ENCODE assay signal across 8 mouse cellular contexts in the genomic region with DNA sequence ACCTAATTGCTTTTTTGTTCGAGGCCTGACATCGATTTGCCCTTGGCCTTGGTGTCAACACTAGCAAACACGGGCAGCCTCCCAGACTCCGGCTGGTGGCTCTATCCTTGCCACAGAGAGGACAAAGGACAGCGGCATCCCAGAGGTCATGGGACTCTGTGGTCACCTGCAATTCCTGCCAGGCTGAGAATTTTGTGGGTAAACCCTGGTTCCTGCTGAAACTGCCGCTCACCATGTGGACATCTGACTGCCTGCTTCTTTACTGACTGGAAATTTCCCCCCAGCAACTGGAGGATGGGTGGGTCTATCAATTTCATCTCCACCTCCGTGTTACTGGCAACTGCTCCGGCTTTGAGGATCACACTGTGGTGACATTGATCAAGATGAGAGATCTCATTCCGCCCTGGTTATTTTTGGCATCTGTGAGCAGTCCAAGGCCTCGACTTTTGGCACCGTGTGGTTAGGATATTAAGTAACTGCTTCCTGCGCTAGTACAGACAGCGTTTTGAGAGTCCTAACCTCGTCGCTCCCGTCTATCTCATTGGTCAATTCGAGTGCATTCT.
A peak's percentile ranks its signal among the peaks of the same experiment; 100 is the strongest.
DNase-seq lines count a peak whose midpoint lies in the region; ATAC-seq and TF ChIP-seq lines count a peak whose summit lies in the region.

No protein-coding gene starts in this region.

- WGBS in intestine, embryonic 16.5 days, result 65% methylated on average over 17 of the region's 17 CpGs
- WGBS in intestine, postnatal 0 days, result 57% methylated on average over 17 of the region's 17 CpGs
- 43% methylated on average over 17 of the region's 17 CpGs for WGBS in lung, adult 2 months
- WGBS in forebrain, embryonic 13.5 days, result 78% methylated on average over 17 of the region's 17 CpGs

- H3K4me2 ChIP-seq in intestine, embryonic 16.5 days (ENCODE audit: low read depth, low read length), result no peak overlapping the region
- H3K4me2 ChIP-seq in intestine, postnatal 0 days (replicated peaks; ENCODE audit: low read depth), result no peak overlapping the region
- no peak overlapping the region for H3K4me2 ChIP-seq in forebrain, embryonic 13.5 days

- TF ChIP-seq CTCF in intestine, postnatal 0 days (IDR thresholded peaks at IDR 0.05; ENCODE audit: low read depth), result no peak
- TF ChIP-seq CTCF in lung, adult 2 months (IDR thresholded peaks at IDR 0.05; ENCODE audit: insufficient read depth, low read length), result no peak

- peaks cover 11% of the 10 kb centered on the region for H3K4me1 ChIP-seq in intestine, embryonic 16.5 days (ENCODE audit: control insufficient read depth, insufficient read depth, low read length)
- 0 out of 2 replicates have a peak, but pooled peaks cover 6% of the 10 kb centered on the region for H3K4me1 ChIP-seq in intestine, postnatal 0 days (replicated peaks; ENCODE audit: control insufficient read depth, insufficient read depth, low read length)
- H3K4me1 ChIP-seq in lung, adult 2 months (ENCODE audit: control insufficient read depth, insufficient read depth, low read length), result peaks cover 8% of the 10 kb centered on the region; the same call in 1 of the 2 replicates
- H3K4me1 ChIP-seq in forebrain, embryonic 13.5 days, result peaks cover 17% of the 10 kb centered on the region

- no peak for TF ChIP-seq POLR2A in lung, adult 2 months (IDR thresholded peaks at IDR 0.05; ENCODE audit: borderline replicate concordance, extremely low read depth, low read depth, low read length)

- H3K27me3 ChIP-seq in intestine, embryonic 16.5 days (replicated peaks; ENCODE audit: control insufficient read depth, insufficient read depth, low read length), result no peaks in the 10 kb centered on the region
- no peaks in the 10 kb centered on the region for H3K27me3 ChIP-seq in intestine, postnatal 0 days (replicated peaks; ENCODE audit: control insufficient read depth, insufficient read depth, low read length)
- no peaks in the 10 kb centered on the region for H3K27me3 ChIP-seq in forebrain, embryonic 13.5 days

- no peak overlapping the region for H3K9ac ChIP-seq in intestine, embryonic 16.5 days (ENCODE audit: low read depth, low read length)
- no peak overlapping the region for H3K9ac ChIP-seq in intestine, postnatal 0 days (ENCODE audit: low read depth, low read length)
- H3K9ac ChIP-seq in forebrain, embryonic 13.5 days, result no peak overlapping the region

- intact Hi-C loops in gastrocnemius, postnatal 36 days (cut with DNase I), result loop anchor here (2.0 to 5.0 kb wide), 2 partner anchors 27 to 35 kb away; no protein-coding TSS in a partner anchor

- H3K36me3 ChIP-seq in intestine, embryonic 16.5 days (ENCODE audit: control insufficient read depth, insufficient read depth, low read length), result 0 out of 2 replicates have a peak, but pooled peaks cover 4% of the 10 kb centered on the region
- peaks cover 9% of the 10 kb centered on the region; the same call in 1 of the 2 replicates for H3K36me3 ChIP-seq in intestine, postnatal 0 days (ENCODE audit: control insufficient read depth, insufficient read depth)
- H3K36me3 ChIP-seq in forebrain, embryonic 13.5 days (ENCODE audit: poor library complexity, severe bottlenecking), result no peaks in the 10 kb centered on the region

- DNase-seq in adrenal gland, postnatal 10 days, result peak; percentile 82
- DNase-seq in gastrocnemius, postnatal 36 days, result peak; percentile 39 to 50
- DNase-seq in lung, adult 2 months, result peak; percentile 41
- no peak for DNase-seq in thymus, postnatal 14 days
- DNase-seq in right cerebral cortex, adult 18-20 months, result no peak

- no peak overlapping the region for H3K4me3 ChIP-seq in intestine, embryonic 16.5 days (ENCODE audit: low read length)
- no peak overlapping the region for H3K4me3 ChIP-seq in intestine, postnatal 0 days (ENCODE audit: low read depth, low read length)
- no peak overlapping the region for H3K4me3 ChIP-seq in lung, adult 2 months (replicated peaks; ENCODE audit: extremely low read depth, low read depth, low read length)
- H3K4me3 ChIP-seq in forebrain, embryonic 13.5 days, result no peak overlapping the region

- no peaks in the 10 kb centered on the region for H3K9me3 ChIP-seq in intestine, embryonic 16.5 days (ENCODE audit: control insufficient read depth, low read length)
- H3K9me3 ChIP-seq in intestine, postnatal 0 days (ENCODE audit: control insufficient read depth), result no peaks in the 10 kb centered on the region
- H3K9me3 ChIP-seq in forebrain, embryonic 13.5 days (replicated peaks), result no peaks in the 10 kb centered on the region

- no peak for ATAC-seq in intestine, embryonic 16.5 days
- ATAC-seq in intestine, postnatal 0 days, result no peak
- no peak for ATAC-seq in forebrain, embryonic 13.5 days

- 0 out of 2 replicates have a peak overlapping the region, but pooled peaks have one; percentile 12 for H3K27ac ChIP-seq in intestine, embryonic 16.5 days (ENCODE audit: low read length)
- no peak overlapping the region for H3K27ac ChIP-seq in intestine, postnatal 0 days (ENCODE audit: low read depth, low read length)
- no peak overlapping the region for H3K27ac ChIP-seq in forebrain, embryonic 13.5 days

Comparison
In these comparisons a context has a peak if more than half of its experiments do, and no peak if none do; other contexts are left out.
1. DNase-seq: peak in adrenal gland, postnatal 10 days (single experiment), gastrocnemius, postnatal 36 days (2 of 2) and lung, adult 2 months (single experiment); none in thymus, postnatal 14 days (single experiment) and right cerebral cortex, adult 18-20 months (single experiment).